Mouse (Mus musculus): ENCODE data around the gene Rassf4.

- TF ChIP-seq GATA1 (IDR thresholded peaks at IDR 0.05; ENCODE audit: borderline replicate concordance, low read length): no peak
- TF ChIP-seq FLI1 (IDR thresholded peaks at IDR 0.05; ENCODE audit: low read length): no peak
These were observed 27.1 kb upstream of the Rassf4 start for GRCm38 (mm10) chr6:116700821-116701220.
